Mouse (Mus musculus) midbrain, embryonic 16.5 days (tissue): ENCODE measurements at regions not wholly inside any gene's neighbourhood (a gene's known extent, or its start where the extent isn't known, plus 50 kb on each side); places are given as distances from the start of the nearest gene placed in this dataset.
A peak's percentile ranks its signal among the peaks of the same experiment; 100 is the strongest.

ENCODE experiments used
- ATAC-seq: fragments of 200-750 bp; cut with Nextera tagmentation; 2 replicates; pipeline ENCODE4 v1.8.0; 2017; ENCODE audit warnings: moderate TSS enrichment
- H3K27ac ChIP-seq: fragments of 300-500 bp; sonication (generic); 2 replicates; pipeline ENCODE4 v1.5.1; 2014; ENCODE audit warnings: mild to moderate bottlenecking, low read length, mixed read lengths
- H3K27me3 ChIP-seq: fragments of 300-500 bp; sonication (generic); 2 replicates; pipeline ENCODE4 v1.6.1; 2014; ENCODE audit warnings: low read depth, low read length, mixed read lengths; ENCODE audit not compliant: control insufficient read depth, insufficient read depth
- H3K36me3 ChIP-seq: fragments of 300-500 bp; sonication (generic); 2 replicates; pipeline ENCODE4 v1.6.1; 2014; ENCODE audit warnings: mild to moderate bottlenecking, low read length, moderate library complexity, mixed read lengths; ENCODE audit not compliant: control insufficient read depth, insufficient read depth
- H3K4me1 ChIP-seq: fragments of 300-500 bp; sonication (generic); 2 replicates; pipeline ENCODE4 v1.6.1; 2014; ENCODE audit warnings: mild to moderate bottlenecking, low read length, mixed read lengths; ENCODE audit not compliant: control insufficient read depth, insufficient read depth
- H3K4me2 ChIP-seq: fragments of 300-500 bp; sonication (generic); 2 replicates; pipeline ENCODE4 v1.6.1; 2014; ENCODE audit warnings: mild to moderate bottlenecking, low read length, mixed read lengths
- H3K4me3 ChIP-seq: fragments of 300-500 bp; sonication (generic); 2 replicates; pipeline ENCODE4 v1.5.1; 2014; ENCODE audit warnings: low read depth, mild to moderate bottlenecking, low read length, moderate library complexity, mixed read lengths
- H3K9ac ChIP-seq: fragments of 300-500 bp; sonication (generic); 2 replicates; pipeline ENCODE4 v1.6.1; 2014; ENCODE audit warnings: low read depth, low read length, mixed read lengths
- H3K9me3 ChIP-seq: fragments of 300-500 bp; sonication (generic); replicated peaks from 2 replicates; pipeline ENCODE4 v1.6.1; 2014; ENCODE audit warnings: mild to moderate bottlenecking, low read length, mixed read lengths; ENCODE audit not compliant: control insufficient read depth, poor library complexity, severe bottlenecking
- WGBS: fragments of 180-500 bp; shearing (Covaris S2); extraction: QIAGEN DNeasy Blood & Tissue Kit; methylation state at CpG from one replicate; pipeline ENCODE4 v1.1.7; 2014; 5-methylcytosine and 5-hydroxymethylcytosine counted together

- Histone ChIP-seq H3K36me3 (no peaks in the 10 kb centered on the region), H3K4me1 (no peaks in the 10 kb centered on the region), H3K27me3 (no peaks in the 10 kb centered on the region), H3K27ac (no peak overlapping the region), H3K4me3 (no peak overlapping the region), H3K9ac (no peak overlapping the region), H3K9me3 (no peaks in the 10 kb centered on the region), H3K4me2 (no peak overlapping the region)
- no peak for ATAC-seq
Measured at GRCm38 (mm10) chr10:37911669-37912068, 772.9 kb upstream of the Marcks start.

GRCm38 (mm10) chr10:37908276-37908675 lies 769.6 kb upstream of the Marcks start:
- no peaks in the 10 kb centered on the region for H3K36me3 ChIP-seq
- no peak overlapping the region for H3K9ac ChIP-seq
- no peak overlapping the region for H3K27ac ChIP-seq
- H3K4me1 ChIP-seq, result no peaks in the 10 kb centered on the region
- H3K9me3 ChIP-seq, result no peaks in the 10 kb centered on the region
- no peaks in the 10 kb centered on the region for H3K27me3 ChIP-seq
- H3K4me3 ChIP-seq, result no peak overlapping the region
- no peak for ATAC-seq
- 73% methylated on average over 2 of the region's 2 CpGs for WGBS
- H3K4me2 ChIP-seq, result no peak overlapping the region

GRCm38 (mm10) chr10:37907731-37908130 lies 769.0 kb upstream of the Marcks start:
- H3K9me3 ChIP-seq, result no peaks in the 10 kb centered on the region
- no peak overlapping the region for H3K4me3 ChIP-seq
- no peaks in the 10 kb centered on the region for H3K27me3 ChIP-seq
- no peaks in the 10 kb centered on the region for H3K36me3 ChIP-seq
- no peak overlapping the region for H3K9ac ChIP-seq
- ATAC-seq, result no peak
- no peak overlapping the region for H3K27ac ChIP-seq
- H3K4me2 ChIP-seq, result no peak overlapping the region
- H3K4me1 ChIP-seq, result no peaks in the 10 kb centered on the region
- 32% methylated on average over 1 of the region's 1 CpGs for whole genome bisulfite sequencing

GRCm38 (mm10) chr10:37887961-37888360 lies 749.2 kb upstream of the Marcks start:
- Histone ChIP-seq H3K4me3 (no peak overlapping the region), H3K4me2 (no peak overlapping the region), H3K4me1 (no peaks in the 10 kb centered on the region), H3K9me3 (no peaks in the 10 kb centered on the region), H3K9ac (no peak overlapping the region), H3K27ac (no peak overlapping the region), H3K27me3 (no peaks in the 10 kb centered on the region), H3K36me3 (no peaks in the 10 kb centered on the region)
- 84% methylated on average over 1 of the region's 1 CpGs for WGBS
- no peak for ATAC-seq

- H3K9me3 ChIP-seq, result no peaks in the 10 kb centered on the region
- no peaks in the 10 kb centered on the region for H3K27me3 ChIP-seq
- no peak for ATAC-seq
- no peak overlapping the region for H3K4me3 ChIP-seq
- no peak overlapping the region for H3K9ac ChIP-seq
- 86% methylated on average over 5 of the region's 5 CpGs for WGBS
- no peaks in the 10 kb centered on the region for H3K4me1 ChIP-seq
- H3K4me2 ChIP-seq, result no peak overlapping the region
- no peaks in the 10 kb centered on the region for H3K36me3 ChIP-seq
- H3K27ac ChIP-seq, result no peak overlapping the region
Measured at GRCm38 (mm10) chr10:37880841-37881240, 742.1 kb upstream of the Marcks start.

- H3K4me1 ChIP-seq, result no peaks in the 10 kb centered on the region
- no peak overlapping the region for H3K4me3 ChIP-seq
- no peaks in the 10 kb centered on the region for H3K36me3 ChIP-seq
- H3K27me3 ChIP-seq, result no peaks in the 10 kb centered on the region
- H3K9me3 ChIP-seq, result no peaks in the 10 kb centered on the region
- WGBS, result 89% methylated on average over 2 of the region's 2 CpGs
- no peak overlapping the region for H3K4me2 ChIP-seq
- no peak overlapping the region for H3K27ac ChIP-seq
- no peak overlapping the region for H3K9ac ChIP-seq
- ATAC-seq, result no peak
Measured at GRCm38 (mm10) chr10:37873925-37874324, 735.2 kb upstream of the Marcks start.

- no peak for ATAC-seq
Measured at GRCm38 (mm10) chr10:37861001-37861400, 722.3 kb upstream of the Marcks start.

GRCm38 (mm10) chr10:37849291-37849846 lies 710.6 kb upstream of the Marcks start:
- Histone ChIP-seq H3K4me3 (no peak overlapping the region), H3K4me2 (no peak overlapping the region), H3K27me3 (no peaks in the 10 kb centered on the region), H3K27ac (no peak overlapping the region), H3K9me3 (no peaks in the 10 kb centered on the region), H3K36me3 (no peaks in the 10 kb centered on the region), H3K4me1 (no peaks in the 10 kb centered on the region), H3K9ac (no peak overlapping the region)
- 0 out of 2 replicates have a peak, but pooled peaks have one; percentile 8 for ATAC-seq
- 19% methylated on average over 1 of the region's 1 CpGs for WGBS

More at GRCm38 (mm10) chr10:37861001-37861400, 722.3 kb upstream of the Marcks start:
- Histone ChIP-seq H3K36me3 (no peaks in the 10 kb centered on the region), H3K27ac (no peak overlapping the region), H3K4me1 (no peaks in the 10 kb centered on the region), H3K4me2 (no peak overlapping the region), H3K9ac (no peak overlapping the region), H3K4me3 (no peak overlapping the region), H3K27me3 (no peaks in the 10 kb centered on the region), H3K9me3 (no peaks in the 10 kb centered on the region)
- WGBS, result 58% methylated on average over 4 of the region's 4 CpGs

- WGBS, result 10% methylated on average over 5 of the region's 5 CpGs
- H3K36me3 ChIP-seq, result no peaks in the 10 kb centered on the region
Measured at GRCm38 (mm10) chr10:37842820-37843219, 704.1 kb upstream of the Marcks start.

More at GRCm38 (mm10) chr10:37842820-37843219, 704.1 kb upstream of the Marcks start:
- Histone ChIP-seq H3K9ac (no peak overlapping the region), H3K4me2 (no peak overlapping the region), H3K9me3 (no peaks in the 10 kb centered on the region), H3K4me1 (no peaks in the 10 kb centered on the region), H3K27me3 (no peaks in the 10 kb centered on the region), H3K4me3 (no peak overlapping the region), H3K27ac (no peak overlapping the region)
- no peak for ATAC-seq
